Mouse (Mus musculus) E14TG2a.4 (cell line): ENCODE measurements around the gene Mipol1.

Source experiments
- CTCF ChIP-seq: conservative IDR thresholded peaks from 2 replicates; pipeline ENCODE4 v1.5.1; 2014; ENCODE audit warnings: low read length
- POU5F1 ChIP-seq: IDR thresholded peaks from 2 replicates; pipeline ENCODE4 v1.6.1; 2014; ENCODE audit warnings: low read length, borderline replicate concordance

DNA sequence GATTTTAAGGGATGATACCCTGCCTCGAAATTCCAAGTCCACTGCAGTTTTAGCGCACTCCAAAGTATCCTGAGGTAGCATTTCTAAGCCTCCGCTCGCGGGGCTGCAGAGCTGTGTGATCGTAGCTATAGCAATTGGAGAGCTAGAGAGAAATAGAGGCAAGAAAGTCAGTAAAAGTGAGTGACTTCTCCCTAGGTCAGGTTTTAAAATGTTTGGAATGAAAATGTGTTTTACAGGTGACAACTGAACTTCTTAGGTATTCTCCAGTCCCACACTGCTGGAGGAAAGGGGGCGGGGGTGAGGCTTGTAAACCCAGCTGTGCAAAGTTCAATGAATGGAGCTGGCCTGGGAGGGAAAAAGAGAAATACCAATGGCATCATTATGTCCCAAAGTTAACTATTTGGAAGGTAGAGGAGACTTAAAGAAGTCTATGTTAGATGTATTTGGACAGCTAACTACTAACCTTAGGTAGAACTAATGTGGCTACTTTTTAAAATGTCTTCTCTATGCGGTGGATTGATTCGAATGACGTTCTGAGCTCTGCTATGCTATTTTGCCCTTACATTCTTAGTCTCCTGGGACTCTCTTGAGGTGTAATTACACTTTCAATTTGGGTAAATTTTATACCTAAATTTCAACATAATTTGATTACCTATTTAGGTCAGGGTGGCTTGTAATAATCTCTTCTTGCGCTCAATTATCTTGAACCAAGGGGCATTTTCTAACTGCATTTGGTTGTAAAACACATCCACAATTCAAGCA is 306.9 kb downstream of the Mipol1 start:
- no peak for TF ChIP-seq CTCF
- TF ChIP-seq POU5F1 = no peak
